Mouse (Mus musculus): ENCODE measurements around the gene Itprip. TPM values are rescaled to one million over a fixed set of nuclear protein-coding genes. Genes with fewer than 3 reads are reported as not detected.

The Itprip gene
- total RNA-seq, 2 experiments from 2014 or later = 0.86 to 1.2 TPM

DNA sequence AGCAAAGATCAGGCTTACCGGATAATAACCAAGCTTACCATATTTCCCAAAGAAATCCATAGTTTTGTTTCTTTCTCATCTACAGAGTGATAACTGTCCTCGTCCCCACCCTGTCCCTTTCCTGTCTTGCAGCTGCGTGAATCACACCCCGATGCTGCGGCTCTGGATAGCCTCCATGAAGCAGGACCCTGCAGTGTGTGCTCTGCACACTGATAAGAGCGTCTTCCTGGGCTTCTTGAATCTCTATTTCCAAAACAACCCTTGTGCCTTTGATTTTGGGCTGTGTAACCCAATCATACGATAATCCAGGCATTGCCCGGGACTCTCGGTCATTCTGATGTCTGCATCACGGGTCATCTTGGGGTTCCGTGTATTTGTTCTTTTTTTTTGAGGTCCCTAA, 33.2 kb downstream of the Itprip start:
- no peak for DNase-seq (ENCODE audit: low spot score in 2 of 2)

DNA sequence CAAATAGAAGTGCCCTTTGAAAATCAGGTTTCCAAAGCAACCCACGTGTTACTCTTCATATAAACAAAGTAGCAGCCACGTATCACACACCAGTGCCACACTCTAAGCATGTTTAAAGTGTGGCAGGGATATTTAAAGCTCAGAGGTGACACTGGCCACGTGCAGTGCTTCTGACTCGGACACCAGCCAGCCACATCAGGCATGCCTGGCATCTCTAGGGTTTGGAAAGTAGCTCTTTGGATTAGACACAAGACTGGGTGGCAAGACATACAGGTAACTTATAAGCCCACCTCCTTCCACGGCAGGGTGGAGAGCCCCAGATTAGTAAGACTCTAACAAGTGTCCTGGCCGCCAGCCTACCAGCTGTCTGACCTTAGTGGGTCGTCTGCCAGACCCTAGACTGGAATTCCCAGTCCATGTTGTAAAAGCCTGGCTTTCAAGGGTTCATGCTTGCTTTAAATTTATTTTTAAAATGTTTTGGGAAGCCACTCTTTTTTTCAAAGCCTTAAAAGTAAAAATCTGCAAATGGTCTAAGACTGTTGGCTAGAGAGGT, 33.8 kb downstream of the Itprip start:
- no peak for DNase-seq (ENCODE audit: low spot score in 2 of 2)

DNA sequence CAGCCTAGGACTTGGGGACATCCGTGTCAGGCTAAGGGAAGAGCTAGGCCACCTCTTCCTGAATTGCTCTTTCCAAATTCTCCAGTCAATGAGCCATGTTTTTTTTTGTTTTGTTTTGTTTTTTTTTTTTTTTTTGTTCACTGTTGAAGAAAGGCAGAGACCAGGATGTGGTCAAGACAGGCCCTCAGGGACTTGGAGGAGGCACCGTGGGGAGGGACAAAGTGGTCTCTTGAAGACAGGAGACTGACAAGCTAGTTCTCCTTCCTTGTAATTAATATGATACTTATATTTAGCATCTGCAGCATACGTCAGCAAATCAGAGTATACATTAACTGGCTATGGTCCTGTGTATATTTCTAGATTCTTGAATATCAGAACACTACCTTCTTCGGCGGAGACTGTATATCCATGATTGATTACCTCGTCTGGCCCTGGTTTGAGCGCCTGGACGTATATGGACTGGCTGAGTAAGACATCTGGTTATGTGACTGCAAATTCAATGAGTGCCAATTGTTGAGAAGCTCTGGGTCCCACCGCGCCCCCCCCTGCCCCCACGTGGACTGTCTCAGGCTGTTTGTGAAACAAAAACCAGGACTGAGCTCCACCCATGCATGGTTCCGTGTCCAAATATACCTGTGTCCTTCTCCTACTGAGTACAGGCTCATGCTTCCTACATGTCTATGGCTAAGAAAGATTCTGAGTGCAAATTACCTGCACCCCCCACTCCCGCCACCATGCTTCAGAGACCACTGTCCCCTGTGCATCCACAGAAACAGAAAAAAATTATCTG, 34.6 kb downstream of the Itprip start:
- DNase-seq (ENCODE audit: low spot score in 2 of 2) = no peak

DNA sequence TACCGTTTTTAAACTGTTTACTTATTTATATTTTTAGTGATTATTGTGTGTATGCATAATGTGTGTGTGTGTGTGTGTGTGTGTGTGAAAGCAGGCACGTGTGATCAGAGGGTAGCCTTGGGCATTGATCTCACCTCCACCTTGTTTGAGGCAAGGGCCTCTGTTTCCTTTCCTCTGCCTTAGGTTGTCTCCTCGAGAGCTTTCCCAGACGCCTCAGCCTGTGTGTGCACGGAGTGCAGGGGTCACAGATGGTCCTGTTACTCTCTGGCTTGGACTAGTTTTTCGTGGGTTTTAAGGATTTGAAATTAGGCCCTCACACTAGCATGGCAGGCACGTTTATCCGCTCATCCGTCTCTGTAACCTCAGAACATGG, 36.2 kb downstream of the Itprip start:
- no peak for DNase-seq (ENCODE audit: low spot score in 2 of 2)

DNA sequence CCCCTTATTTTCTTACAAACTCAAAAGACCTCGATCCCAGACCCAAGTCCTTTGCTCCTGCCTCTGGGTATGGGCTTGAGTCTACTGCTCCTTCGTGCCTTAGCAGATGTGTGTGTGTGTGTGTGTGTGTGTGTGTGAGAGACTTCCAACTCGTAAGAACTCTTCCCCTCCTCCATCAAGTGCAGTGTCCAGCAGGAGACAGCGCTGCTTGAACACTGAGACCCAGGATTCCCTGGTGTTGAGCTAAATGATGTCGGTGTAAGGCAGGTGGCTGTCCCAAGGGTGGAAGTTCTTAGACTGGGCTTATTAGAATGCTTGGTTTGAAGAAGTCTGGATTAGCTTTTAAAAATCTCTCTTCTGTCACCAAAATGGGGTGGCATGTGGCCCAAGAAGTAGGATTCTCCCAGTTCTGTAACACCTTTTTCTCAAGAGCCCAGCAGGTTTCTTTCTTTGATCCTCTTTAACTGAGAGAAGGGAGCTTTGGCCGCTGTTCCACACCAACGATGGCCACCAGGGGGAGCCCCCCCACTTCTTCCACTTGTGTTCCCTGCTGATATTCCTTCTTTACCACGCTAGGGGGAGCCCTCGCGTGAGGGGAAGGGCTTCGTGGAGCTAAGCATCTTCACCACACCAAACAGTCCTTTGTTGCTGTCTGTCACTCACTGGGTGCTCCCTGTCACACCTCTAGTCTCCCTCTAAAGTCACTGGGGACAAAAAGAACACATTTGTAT, 36.8 kb downstream of the Itprip start:
- peak; percentile 61 to 79 for DNase-seq (ENCODE audit: low spot score in 2 of 2)

DNA sequence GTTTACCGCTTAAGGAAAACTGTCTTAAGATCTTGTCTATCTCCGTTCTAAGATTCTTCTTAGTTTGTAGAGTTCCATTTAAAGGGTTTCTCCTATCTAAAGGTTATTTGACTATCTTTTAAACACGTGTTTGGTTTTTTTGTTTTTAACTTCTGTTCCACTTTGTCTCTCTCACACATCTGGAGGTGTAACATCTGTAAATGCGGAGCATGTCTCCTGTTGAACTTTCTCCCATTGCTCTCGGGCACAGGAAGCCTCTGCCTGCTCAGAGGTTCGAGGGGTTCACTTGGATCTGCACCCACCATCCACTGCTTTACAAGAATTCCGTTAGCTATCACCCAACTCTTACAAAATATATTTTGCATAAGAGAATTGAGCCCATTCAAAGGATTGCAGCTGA, 37.6 kb downstream of the Itprip start:
- no peak for DNase-seq (ENCODE audit: low spot score in 2 of 2)

DNA sequence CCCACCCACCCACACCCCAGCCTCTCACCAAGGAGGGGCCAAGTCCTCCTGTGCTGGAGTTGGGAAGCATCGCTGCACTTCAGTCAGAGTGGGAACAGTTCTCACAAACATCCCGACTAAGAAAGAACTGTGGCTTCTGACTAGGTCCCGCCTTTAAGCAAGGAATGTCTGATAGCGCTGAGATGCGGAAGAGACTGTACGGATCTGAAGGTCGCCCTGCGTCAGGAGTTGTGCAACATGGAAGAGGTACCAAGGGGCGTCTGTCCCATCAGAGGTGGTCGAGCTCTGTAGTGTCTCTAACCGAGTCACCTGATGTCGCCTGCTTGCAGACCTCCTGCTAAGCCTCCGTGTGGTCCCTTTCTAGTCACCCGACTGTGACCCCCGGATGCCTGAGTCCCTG, 42.8 kb downstream of the Itprip start:
- DNase-seq (ENCODE audit: low spot score in 2 of 2) = no peak

DNA sequence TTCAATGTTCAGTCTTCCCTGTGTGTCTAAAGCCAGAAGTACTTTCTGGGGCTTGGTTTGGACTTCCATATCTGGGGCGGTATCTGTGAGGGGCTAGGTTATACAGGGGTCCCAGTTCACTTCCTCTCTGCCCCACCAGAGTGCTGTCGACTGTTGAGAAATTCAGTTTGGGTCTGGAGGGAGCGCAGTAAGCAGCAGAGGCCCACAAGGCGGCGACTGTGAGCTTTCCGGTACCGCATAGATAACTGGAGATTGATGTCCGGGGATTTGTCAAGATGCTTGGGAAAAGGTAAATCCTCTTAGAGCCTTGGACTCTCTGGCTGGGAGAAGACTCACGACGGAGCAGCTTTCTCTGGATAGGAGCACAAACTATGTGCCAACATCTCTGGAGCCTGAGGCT, 47.6 kb downstream of the Itprip start:
- peak in 1 of 2 experiments; percentile 28 for DNase-seq (ENCODE audit: low spot score in 2 of 2)

DNA sequence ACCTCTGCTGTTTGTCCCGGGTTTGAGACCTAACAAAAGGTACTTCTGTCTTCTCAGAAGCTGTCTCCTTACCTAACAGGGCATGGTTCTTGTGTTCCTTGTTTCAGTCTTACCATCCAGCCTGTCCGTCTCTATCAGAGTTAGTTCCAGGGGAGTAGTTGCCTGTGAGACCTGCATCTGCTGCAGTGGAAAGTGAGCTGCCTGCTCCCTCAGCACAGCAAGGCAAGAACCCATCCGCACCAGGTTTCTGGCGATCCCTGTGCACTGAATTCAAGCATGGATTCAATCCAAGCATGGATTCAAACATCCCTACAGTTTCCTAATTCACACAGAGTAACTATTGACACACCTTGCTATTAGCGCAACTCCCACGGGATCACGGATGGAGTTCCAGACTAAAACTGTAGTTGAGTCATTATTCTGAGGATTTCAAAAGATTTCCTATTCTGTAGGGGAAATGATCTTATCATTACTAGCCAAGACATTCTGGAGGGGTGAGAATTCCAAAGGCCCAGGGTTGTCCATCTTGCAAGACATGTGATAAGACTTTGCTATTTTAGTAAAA, 48.9 kb downstream of the Itprip start:
- DNase-seq (ENCODE audit: low spot score in 2 of 2) = no peak

DNA sequence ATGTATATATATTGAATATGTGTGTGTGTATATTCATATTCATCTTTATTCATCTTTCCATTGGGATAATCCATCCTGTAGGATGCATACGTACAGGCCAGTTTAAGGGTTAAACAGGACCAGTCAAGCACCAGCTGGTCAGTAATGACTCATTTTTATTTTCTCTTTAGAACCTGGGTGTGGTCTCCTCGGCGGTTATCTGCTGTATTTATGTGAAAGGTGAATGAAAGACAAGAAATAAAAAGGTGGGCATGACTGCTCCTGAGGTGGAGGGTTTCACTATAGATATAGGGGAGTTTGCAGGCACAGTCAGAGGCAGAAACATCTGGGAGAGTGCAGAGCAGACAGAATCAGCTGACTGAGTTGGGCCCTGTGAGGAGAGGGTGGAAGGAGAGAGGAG, 49.6 kb downstream of the Itprip start:
- DNase-seq (ENCODE audit: low spot score in 2 of 2) = no peak

DNA sequence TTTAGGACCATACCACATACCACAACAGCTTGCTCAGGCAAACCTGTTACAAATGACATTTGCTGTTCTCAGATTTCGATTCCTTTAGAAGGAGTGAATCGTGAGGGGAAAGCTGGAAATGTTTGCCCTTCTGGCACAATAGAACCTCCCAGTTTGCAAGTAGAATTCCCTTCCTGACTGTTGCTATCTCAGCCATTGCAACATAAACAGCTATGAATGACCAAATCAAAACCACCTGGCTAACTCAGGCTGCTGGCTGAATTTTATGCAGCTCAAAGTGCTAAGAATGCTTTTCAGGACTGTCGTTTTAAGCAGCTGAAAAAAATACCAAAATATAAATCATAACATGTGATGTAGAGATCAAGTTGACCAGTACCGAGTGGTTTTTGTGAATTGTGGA, 50.1 kb downstream of the Itprip start:
- no peak for DNase-seq (ENCODE audit: low spot score in 2 of 2)

DNA sequence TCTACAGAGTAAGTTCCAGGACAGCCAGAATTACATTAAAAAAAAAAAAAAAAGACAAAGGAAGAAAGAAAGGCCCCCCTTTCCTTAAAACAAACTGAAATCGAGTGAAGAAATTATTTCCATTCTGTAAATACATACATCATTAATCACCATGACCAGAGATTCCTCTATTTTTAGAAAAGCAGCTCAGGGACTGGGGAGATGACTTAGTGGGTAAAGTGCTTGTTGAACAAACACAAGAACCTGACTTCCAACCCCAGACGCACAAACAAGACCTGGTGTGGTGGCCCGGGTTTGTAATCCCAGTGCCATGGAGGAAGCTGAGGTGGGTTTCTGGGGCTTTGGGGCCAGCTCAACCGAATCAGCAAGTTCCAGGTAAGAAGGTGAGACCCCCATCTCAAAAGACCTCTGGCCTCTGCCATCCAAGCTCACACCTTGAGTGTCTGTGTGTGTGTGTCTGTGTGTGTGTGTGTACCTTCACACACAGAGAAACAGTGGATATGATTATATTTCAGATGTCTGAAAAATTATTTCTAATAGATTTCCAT, 51.4 kb downstream of the Itprip start:
- DNase-seq (ENCODE audit: low spot score in 2 of 2) = no peak

DNA sequence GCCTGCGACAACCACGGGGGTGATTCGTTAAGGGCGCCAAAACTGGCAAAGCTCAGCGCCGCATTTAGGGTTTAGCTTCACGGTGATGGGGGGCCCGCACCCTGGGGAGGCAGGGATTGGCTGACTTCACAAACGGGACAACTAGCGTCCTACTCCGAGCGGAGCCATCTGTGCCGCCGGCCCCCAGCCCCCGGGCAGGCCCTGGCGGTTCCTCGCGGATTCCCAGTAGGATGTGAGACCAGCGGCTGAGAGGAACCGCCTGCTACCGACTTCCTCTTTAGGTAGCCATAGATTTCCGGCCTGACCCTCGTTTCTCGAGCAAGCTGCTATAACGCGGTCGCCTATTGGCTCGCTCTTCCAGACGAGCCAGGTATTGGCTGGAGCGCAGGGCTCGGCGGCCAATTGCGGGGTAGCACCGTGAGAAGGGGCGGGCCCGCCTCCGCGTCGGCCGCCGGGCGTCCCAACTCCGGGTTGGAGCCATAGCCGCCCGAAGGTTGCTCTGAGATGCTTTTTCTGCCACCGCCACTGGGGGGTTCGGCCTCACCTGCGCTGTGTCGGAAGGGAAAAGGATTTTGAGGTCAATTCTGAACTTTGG, 53.6 kb downstream of the Itprip start, which contains the start of gene Gsto2:
Gsto2 (plus strand) TSS at position 182 of the 595 bp plus-strand sequence.
- peak; percentile 93 to 97 for DNase-seq (ENCODE audit: low spot score in 2 of 2)

DNA sequence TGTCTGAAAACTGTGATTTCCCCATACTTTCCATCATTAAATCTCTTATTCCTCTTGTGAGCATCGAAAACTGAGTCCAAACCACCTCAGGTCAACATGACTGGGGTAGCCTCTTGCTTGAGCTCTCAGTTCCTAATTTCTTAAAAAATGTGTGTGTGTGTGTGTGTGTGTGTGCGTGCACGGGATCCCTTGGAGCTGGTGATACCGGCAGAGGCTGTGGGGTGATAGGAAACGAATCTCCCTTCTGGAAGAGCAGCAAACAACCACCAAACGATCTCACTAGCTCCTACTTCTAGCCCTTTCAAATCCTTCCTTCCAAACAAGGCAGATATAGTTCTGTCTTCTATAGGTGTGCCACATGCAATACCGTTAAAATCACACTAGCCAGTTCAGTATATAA, 54.4 kb downstream of the Itprip start:
- DNase-seq (ENCODE audit: low spot score in 2 of 2) = no peak

DNA sequence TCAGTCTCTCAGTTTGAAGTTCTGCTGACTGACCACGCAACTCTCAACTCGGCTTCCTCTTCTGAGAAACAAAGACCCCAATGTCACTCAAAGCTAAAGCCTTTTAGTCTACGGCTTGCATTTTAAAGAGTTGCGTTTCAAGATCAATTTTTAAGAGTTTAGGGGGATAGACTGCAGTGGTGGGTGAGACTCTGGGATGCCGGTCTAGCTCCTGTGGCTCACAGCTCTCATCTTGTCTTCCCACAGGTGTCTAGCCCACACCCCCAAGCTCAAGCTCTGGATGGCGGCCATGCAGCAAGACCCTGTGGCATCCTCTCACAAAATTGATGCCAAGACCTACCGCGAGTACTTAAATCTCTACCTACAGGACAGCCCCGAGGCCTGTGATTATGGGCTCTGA, 55.0 kb downstream of the Itprip start:
- DNase-seq (ENCODE audit: low spot score in 2 of 2) = no peak

DNA sequence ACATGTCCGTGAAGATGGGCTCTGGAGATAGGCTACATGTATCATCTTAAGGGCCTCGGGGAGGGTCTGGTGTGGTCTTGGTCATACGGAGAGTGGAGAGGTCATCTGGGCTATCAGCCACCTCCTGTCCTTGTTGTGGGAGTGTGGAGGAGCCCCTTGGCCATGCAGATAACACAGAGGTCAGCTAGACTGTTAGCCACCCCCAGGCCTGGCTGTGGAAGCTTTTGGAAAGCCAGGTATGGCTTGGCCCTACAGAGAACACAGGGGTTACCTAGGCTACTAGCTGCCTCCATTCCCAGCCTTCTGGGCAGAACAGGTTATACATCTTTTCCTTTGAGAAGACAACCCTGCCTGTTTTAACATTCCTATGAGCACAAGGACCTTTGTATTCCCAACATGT, 56.5 kb downstream of the Itprip start:
- no peak for DNase-seq (ENCODE audit: low spot score in 2 of 2)

DNA sequence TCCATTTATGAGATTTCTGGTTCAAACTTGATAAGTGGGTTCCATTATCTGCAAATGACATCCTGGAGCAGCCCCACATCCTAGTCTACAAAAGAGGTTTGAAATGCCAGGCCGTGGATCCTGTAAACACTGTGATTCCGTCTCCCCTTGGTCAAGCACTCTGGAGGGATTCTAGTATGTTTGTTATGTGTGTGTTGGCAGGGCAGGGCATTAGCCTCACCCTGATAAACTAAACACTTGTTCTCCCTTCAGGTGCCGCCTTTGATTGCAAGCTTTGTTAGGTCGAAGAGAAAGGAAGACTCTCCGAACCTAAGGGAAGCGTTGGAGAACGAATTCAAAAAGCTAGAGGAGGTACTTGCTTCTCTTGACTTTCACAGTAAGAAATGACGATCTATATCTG, 59.9 kb downstream of the Itprip start:
- DNase-seq (ENCODE audit: low spot score in 2 of 2) = no peak

DNA sequence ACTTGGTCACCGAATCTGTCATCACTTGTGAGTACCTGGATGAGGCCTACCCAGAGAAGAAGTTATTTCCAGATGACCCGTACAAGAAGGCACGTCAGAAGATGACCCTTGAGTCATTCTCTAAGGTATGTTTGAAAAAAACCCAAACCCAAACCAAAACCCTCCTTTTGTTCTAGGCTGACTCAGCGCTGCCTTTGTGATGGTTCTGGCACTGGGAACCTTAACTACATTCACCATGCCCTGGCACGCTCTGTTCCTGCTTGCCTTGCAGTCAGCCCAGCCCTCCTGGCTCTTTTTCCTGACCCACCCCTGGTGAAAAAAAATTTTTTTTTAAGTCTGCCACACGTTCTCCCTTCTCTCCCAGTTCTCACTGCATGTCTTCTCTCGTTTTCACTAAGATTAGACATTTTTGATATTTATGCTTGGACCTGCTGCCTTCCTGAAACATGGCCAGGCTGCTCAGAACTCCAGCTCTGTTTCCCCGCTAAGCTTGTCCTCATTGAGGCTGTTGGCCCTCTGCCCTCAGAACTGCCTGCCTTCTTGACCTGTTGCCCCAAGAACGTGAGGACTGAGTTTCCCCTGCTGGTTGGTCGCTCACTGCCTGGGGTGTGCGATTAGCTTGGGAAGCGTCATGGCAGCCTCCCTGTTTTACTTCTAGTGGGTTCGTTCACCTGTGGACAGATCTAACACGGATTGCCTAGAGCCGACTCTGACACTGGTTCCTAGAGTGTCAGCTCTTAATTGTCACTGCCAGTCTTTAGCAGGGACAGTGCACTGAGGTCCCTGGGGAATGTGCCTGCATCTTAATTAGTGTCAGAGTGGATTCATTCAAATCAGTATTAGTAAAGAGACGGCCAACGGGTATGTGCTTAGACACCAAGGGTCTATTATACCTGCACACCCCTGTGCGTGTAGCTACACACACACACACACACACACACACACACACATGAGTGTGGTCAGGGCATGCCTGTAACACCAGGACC, 60.8 kb downstream of the Itprip start:
- DNase-seq (ENCODE audit: low spot score in 2 of 2) = no peak

DNA sequence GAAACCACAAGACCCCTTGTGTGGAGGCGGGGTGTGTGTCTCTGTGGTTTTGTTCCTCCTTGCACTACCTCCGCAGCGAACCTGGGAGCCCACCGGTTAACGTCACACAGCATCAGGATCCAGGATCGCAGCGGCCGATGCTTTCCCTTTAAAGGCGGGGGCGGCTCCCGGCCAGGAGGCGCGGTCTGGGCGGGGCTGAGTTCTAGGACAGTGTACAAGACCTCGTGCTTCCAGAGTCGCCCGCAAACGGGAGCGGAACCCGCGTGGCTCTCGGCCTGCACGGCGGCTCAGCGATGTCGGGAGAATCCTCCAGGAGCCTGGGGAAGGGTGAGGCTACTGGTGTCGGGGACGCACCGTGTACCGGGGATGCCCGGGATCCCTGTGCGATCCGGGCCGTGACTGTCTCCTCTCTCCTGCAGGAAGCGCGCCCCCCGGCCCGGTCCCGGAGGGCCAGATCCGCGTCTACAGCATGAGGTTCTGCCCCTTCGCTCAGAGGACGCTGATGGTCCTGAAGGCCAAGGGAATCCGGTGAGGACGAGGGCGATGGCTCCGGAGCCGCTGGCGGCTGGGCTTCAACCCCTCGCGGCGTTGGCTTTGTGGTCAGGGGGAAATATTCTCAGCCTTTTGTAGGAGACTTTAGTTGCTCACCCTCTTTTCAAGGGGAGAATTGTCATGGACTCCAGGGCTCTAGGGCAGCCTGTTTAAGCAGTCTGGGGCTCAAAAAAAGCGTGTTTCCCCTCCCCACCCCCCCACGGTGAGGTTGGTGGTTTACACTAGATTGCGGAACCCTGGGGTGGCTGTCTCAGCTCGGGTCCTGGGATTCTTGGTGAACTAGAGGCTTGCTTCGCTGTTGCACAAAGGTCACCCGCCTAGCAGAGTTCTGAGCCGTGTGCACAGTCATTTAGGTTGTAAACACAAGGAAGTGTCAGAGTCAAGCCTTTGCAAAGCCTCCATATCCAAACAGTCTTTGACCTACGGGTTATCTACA, 64.0 kb downstream of the Itprip start, which contains the start of gene Gsto1:
Gsto1 (plus strand) TSS at position 175 of the 988 bp plus-strand sequence.
- peak; percentile 84 to 92 for DNase-seq (ENCODE audit: low spot score in 2 of 2)

All from layer of hippocampus, adult 18-20 months (tissue).